Mouse (Mus musculus) regulatory T cell (primary cell): ENCODE results near the gene 1810055G02Rik.

ENCODE experiments used
- in situ Hi-C: fragments of 300-600 bp; cut with MboI, MseI; formaldehyde crosslinking; loops from one replicate; pipeline ENCODE4 v1.15.1; 2025; ENCODE audit warnings: high pct_unique_total_duplicates

The 1810055G02Rik gene

GRCm38 (mm10) chr19:3708078-3709012 lies at the start of gene 1810055G02Rik:
Gene 1810055G02Rik, plus strand, starts transcription at chr19:3708293.
- in situ Hi-C loops = no loop called here

DNA sequence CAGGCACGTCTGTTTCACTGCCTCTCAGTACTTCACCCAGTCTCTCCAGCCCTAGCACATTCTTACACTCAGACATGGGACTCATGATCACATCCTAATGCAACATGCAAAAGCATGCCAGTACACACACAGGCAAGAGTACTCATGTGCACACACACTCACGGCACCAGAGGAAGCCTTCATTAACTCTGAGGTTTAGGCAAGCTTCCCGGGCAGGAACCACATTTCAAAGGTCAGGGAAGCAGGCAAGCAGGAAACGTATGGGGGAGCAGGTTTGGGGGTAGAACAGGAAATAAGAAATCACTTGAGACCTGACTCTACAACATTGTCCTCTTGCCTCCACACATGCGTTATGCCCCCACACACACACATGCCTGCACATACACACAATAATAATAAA lies 42.6 kb upstream of the 1810055G02Rik start:
- in situ Hi-C loops = loop anchor here (5.0 kb wide), 1 partner anchor 83 kb away; no protein-coding TSS in a partner anchor

GRCm38 (mm10) chr19:3666632-3667031 lies 41.5 kb upstream of the 1810055G02Rik start:
- in situ Hi-C loops = loop anchor here (5.0 kb wide), 1 partner anchor 84 kb away; no protein-coding TSS in a partner anchor

DNA sequence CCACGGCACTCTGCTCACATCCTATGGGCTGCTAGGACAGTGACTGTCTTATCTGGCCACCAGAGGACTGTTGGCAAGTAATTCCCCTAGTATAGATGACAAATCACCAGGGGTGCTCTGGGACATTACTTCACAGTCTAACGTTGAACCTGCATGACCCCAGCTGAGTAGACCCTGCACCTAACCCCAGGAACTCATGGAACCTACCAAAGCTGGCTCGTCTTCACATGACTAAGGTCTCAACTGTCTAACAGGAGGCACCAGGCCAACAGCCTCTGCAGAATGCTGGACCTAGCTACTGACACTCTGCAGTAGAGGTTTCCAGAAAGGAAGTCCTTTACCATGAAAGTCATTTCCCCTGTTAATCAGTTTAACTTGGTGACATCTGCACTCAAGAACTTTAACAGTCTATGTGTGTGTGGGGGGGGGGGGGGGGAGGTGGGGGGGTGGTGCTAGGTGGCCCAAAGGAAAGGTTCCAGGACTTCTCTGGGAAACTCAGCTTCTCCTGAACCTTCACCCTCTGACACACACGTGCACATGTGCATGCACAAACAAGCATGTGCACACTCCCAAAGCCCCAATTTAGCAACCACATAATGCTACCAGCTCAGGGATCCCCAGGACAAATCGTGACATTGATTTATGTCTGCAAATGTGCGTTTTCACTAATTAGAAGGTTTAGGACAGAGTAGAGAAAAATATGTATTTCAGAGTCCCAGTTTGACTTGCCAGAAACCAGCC lies 40.8 kb upstream of the 1810055G02Rik start:
- in situ Hi-C loops = loop anchor here (5.0 kb wide), 1 partner anchor 85 kb away; no protein-coding TSS in a partner anchor

DNA sequence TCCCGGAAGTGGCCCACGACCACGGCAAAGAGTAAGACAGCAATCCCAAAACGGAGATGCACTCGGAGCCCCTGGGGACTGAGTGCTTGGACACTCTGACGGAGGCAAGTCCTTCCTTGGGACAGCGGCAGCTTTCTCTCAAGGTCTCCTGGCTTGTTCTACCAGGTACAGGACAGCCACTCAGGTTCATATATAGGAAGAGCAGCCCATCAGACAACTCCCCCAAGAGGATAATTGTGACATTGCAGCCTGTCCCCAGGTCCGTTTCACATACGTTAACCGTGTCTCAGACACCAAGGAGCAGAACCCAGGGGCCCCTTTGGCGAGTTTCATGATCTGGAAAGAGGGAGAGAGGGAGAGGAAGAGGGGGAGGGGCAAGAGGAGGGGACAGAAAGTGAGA lies 40.1 kb upstream of the 1810055G02Rik start:
- in situ Hi-C loops = loop anchor here (5.0 kb wide), 1 partner anchor 86 kb away; no protein-coding TSS in a partner anchor

DNA sequence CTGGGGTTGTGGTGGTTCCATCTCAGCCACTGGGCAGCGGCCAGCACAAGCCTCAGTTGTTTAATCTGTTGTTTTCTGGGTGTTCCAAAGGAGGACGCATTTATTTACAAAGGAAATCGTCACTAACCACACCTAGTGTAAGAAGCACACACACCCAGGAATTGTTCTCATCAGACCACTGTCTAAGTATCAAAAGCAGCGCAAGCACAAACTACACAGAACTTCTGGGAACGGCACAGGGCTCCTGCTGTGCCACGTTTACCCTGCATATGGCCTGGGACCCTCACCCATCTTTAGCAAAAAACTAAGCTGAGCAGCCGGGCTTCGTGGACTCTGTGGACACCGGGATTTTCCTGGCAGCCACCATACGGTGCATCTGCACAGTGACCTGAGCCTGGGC lies 39.5 kb upstream of the 1810055G02Rik start:
- in situ Hi-C loops = loop anchor here (5.0 kb wide), 1 partner anchor 86 kb away; no protein-coding TSS in a partner anchor

- in situ Hi-C loops = loop anchor here (5.0 kb wide), 1 partner anchor 87 kb away; no protein-coding TSS in a partner anchor
Measured at GRCm38 (mm10) chr19:3669100-3669499, 39.0 kb upstream of the 1810055G02Rik start.

GRCm38 (mm10) chr19:3673149-3673548 lies 34.9 kb upstream of the 1810055G02Rik start:
- in situ Hi-C loops = no loop called here

- in situ Hi-C loops = no loop called here
Measured at GRCm38 (mm10) chr19:3674122-3674855, 33.8 kb upstream of the 1810055G02Rik start.

DNA sequence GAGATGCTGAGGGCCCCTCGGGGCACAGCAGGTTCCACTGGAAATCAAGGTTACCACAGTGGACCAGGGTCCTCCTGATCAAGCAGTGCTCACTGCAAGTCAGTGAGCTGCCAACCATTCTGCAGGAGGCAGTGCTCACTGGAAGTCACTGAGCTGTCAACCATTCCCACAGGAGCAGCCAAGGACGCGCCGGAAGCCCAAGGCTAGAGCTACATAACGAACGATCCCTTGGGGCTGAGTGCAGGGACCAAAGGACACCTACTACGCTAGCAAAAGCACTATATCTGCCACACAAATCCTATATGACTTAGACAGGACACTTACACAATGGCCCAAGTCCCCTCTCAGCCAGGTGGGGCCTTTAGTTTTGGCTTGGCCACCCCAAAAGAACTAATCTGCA lies 27.4 kb upstream of the 1810055G02Rik start:
- in situ Hi-C loops = no loop called here

- in situ Hi-C loops = no loop called here
Measured at GRCm38 (mm10) chr19:3681310-3681934, 26.7 kb upstream of the 1810055G02Rik start.

DNA sequence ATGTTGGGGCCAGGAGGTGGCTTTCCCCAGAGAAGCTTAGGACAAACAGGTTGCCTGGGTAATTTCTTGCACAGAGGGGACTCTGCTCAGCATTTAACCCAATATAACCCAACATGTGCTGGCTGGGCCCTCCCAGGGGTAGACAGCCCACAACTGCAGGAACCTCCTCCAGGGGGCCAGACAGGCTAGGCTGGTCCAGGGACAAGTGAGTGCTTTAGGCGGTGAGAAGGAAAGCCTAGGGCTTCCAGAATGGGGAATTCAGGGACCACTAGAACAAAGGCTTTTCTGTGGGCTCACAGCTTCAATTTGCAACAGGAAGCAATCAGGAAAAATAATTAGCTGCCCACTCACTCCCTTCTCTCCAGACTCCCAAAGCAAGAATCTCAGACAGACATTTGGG lies 23.7 kb upstream of the 1810055G02Rik start:
- in situ Hi-C loops = no loop called here

- in situ Hi-C loops = no loop called here
Measured at GRCm38 (mm10) chr19:3684957-3685580, 23.0 kb upstream of the 1810055G02Rik start.

GRCm38 (mm10) chr19:3685611-3686214 lies 22.4 kb upstream of the 1810055G02Rik start:
- in situ Hi-C loops = no loop called here

DNA sequence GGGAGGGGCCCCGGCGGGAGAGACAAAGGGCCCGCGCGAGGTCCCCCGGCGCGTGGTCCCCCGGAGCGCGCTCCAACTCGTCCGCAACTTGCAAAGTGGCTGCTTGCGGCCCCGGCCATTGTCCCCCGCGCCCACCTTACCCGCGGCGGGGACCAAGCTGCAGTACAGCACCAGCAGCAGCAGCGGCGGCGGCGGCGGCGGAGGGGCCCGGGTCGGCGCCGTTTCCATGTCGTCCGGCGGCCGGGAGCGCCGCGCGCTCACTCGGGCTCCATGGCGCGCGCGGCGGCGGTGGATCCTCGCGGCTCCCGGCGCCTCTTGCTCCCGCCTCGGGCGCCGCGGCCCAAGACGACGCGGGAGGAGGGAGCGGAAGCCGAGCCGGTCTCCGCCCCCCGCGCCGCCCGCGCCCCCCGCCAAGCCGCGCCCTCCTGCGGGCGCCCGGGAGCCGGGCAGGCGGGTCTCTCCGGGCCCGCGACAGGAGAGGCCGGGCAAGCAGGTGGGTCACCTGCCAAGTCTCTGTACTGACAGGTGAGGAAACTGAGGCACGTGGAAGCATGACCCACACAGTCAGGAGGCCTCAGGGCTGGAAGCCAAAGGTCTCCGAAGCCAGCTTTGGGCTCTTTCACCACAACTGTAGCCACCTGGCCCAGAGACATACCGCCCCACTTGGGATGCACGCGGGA lies 21.7 kb upstream of the 1810055G02Rik start, which contains the start of gene Lrp5:
Gene Lrp5, minus strand, starts transcription at position 350 of the 680 bp plus-strand sequence.
- in situ Hi-C loops = no loop called here

- in situ Hi-C loops = no loop called here
Measured at GRCm38 (mm10) chr19:3687676-3688171, 20.4 kb upstream of the 1810055G02Rik start.

DNA sequence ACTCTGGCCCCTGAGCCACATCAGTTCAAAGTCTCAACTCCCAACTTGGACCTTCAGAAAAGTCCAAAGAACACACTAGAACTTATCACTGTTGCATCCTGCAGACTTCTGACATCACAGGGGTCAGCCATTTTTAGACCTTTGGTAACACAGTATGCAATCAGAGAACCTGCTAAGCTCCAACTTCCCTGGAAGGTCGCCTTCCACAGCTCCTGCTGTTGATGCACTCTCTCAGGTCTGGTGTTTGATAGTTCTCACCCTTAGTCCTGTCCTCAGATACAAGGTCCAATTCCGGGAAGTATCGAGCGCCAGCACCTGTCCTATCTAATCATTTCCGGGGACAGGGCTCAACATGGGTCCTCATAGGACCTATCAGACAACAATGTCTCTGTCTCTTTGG lies 16.8 kb upstream of the 1810055G02Rik start:
- in situ Hi-C loops = no loop called here

DNA sequence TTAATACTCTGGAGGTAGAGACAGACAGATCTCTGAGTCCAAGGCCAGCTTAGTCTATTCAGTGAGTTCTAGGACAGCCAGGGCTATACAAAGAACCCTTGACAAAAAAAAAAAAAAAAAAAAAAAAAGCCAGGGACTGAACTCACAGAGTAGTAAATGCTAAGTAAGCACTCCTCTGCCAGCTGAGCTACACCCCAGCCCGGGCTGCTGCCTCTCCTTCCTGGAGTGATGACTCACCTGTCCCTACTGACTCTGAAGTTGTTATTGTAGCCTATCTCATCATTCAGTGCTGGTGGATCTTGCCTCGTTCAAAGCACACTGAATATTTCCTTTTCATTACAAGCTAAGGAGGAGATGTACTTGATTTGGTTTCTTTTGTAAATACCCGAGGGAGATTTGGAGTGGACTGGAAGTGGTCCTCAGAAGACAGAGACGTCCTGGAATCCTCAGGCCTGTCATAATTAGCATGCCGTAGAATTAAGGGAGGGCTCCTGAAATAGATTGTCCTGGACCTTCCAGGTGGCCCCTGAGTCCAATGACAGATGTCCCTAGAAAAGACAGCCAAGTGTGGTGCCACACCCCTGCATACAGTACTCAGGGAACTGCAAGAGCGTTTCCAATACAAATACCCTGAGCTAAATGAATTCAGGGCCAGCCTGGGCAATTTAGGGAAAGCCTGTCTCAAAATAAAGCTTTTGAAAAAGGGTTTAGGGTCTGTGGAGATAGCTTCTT lies 15.5 kb upstream of the 1810055G02Rik start:
- in situ Hi-C loops = no loop called here

GRCm38 (mm10) chr19:3694476-3694875 lies 13.6 kb upstream of the 1810055G02Rik start:
- in situ Hi-C loops = no loop called here
